Comparison of ENCODE assay signal across 8 mouse cellular contexts in the genomic region with DNA sequence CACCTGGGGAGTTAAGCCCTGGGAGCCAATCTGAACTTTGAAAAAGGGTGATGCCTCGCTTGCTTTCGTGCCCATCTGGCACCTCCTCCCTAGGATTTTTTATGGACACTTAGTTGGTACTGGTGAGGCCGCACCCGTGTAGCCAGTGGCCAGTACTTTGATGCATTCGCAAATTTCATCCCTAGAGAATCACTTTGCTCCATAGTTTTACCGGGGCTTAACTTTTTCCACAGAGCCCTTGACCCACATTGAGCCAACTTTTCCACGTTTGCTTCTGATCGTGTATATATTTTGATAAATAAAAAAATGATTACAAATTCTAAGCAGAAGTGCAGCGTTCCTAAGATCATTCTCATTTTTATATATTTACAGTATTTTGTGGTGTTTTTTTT. TPM values are rescaled to one million over a fixed set of nuclear protein-coding genes. Genes with fewer than 3 reads are reported as not detected.
DNase-seq lines count a peak whose midpoint lies in the region; ATAC-seq and TF ChIP-seq lines count a peak whose summit lies in the region.

No protein-coding gene starts in this region.

- peaks cover 7% of the 10 kb centered on the region; the same call in 1 of the 2 replicates for H3K27me3 ChIP-seq in kidney, embryonic 16.5 days (ENCODE audit: insufficient read depth, low read length)
- peaks cover 30% of the 10 kb centered on the region for H3K27me3 ChIP-seq in embryonic facial prominence, embryonic 10.5 days (replicated peaks; ENCODE audit: low read depth, poor library complexity, severe bottlenecking)
- H3K27me3 ChIP-seq in hindbrain, postnatal 0 days (ENCODE audit: insufficient read depth, low read length), result no peaks in the 10 kb centered on the region

- TF ChIP-seq CTCF in hindbrain, postnatal 0 days (IDR thresholded peaks at IDR 0.05; ENCODE audit: low read depth), result no peak

- peaks cover 5% of the 10 kb centered on the region; the same call in 1 of the 2 replicates for H3K4me1 ChIP-seq in kidney, embryonic 16.5 days (ENCODE audit: insufficient read depth, low read length)
- peaks cover 5% of the 10 kb centered on the region; the same call in 1 of the 2 replicates for H3K4me1 ChIP-seq in embryonic facial prominence, embryonic 10.5 days
- H3K4me1 ChIP-seq in hindbrain, postnatal 0 days (ENCODE audit: insufficient read depth, low read length), result no peaks in the 10 kb centered on the region

- H3K9me3 ChIP-seq in kidney, embryonic 16.5 days (ENCODE audit: low read length), result no peaks in the 10 kb centered on the region
- H3K9me3 ChIP-seq in embryonic facial prominence, embryonic 10.5 days, result no peaks in the 10 kb centered on the region
- no peaks in the 10 kb centered on the region for H3K9me3 ChIP-seq in hindbrain, postnatal 0 days (ENCODE audit: low read length)

- 24% methylated on average over 9 of the region's 9 CpGs for WGBS in kidney, embryonic 16.5 days
- WGBS in embryonic facial prominence, embryonic 10.5 days, result 15% methylated on average over 9 of the region's 9 CpGs
- WGBS in hindbrain, postnatal 0 days, result 38% methylated on average over 9 of the region's 9 CpGs

- H3K4me2 ChIP-seq in kidney, embryonic 16.5 days (replicated peaks; ENCODE audit: low read depth, low read length), result peak overlapping the region; percentile 47
- peak overlapping the region; percentile 60 for H3K4me2 ChIP-seq in hindbrain, postnatal 0 days (ENCODE audit: low read depth, low read length)

- peak overlapping the region; percentile 74 for H3K4me3 ChIP-seq in kidney, embryonic 16.5 days (ENCODE audit: low read length)
- H3K4me3 ChIP-seq in embryonic facial prominence, embryonic 10.5 days, result peak overlapping the region; percentile 73
- peak overlapping the region; percentile 59 for H3K4me3 ChIP-seq in hindbrain, postnatal 0 days (ENCODE audit: low read length)

- H3K27ac ChIP-seq in kidney, embryonic 16.5 days (ENCODE audit: low read length), result peak overlapping the region; percentile 85
- peak overlapping the region; percentile 90 for H3K27ac ChIP-seq in embryonic facial prominence, embryonic 10.5 days (replicated peaks)
- peak overlapping the region; percentile 85 for H3K27ac ChIP-seq in hindbrain, postnatal 0 days

- no peak for ATAC-seq in kidney, embryonic 16.5 days (ENCODE audit: low FRiP score, low TSS enrichment)
- ATAC-seq in hindbrain, postnatal 0 days, result no peak
- ATAC-seq in monocyte, adult 5-6 weeks (replicated peaks; ENCODE audit: insufficient number of reproducible peaks, low FRiP score, low TSS enrichment, poor library complexity, severe bottlenecking), result 0 out of 2 replicates have a peak, but pooled peaks have one; percentile 18
- no peak for ATAC-seq in activated CD4-positive, CD25-positive, alpha-beta regulatory T cell, adult 4 months

- DNase-seq in kidney, adult 11 months, result no peak
- DNase-seq in embryonic facial prominence, embryonic 10.5 days (ENCODE audit: low spot score), result no peak
- DNase-seq in hindbrain, postnatal 0 days (ENCODE audit: low spot score), result no peak
- no peak for DNase-seq in ovary, postnatal 10 days (ENCODE audit: low spot score)
- no peak for DNase-seq in kidney, adult 8-10 months

- no peaks in the 10 kb centered on the region; the same call in 1 of the 2 replicates for H3K36me3 ChIP-seq in kidney, embryonic 16.5 days (ENCODE audit: insufficient read depth, low read length)
- H3K36me3 ChIP-seq in embryonic facial prominence, embryonic 10.5 days (replicated peaks), result peaks cover 26% of the 10 kb centered on the region
- H3K36me3 ChIP-seq in hindbrain, postnatal 0 days (ENCODE audit: insufficient read depth, low read length), result no peaks in the 10 kb centered on the region

- peak overlapping the region; percentile 78 for H3K9ac ChIP-seq in kidney, embryonic 16.5 days (replicated peaks; ENCODE audit: low read length)
- H3K9ac ChIP-seq in hindbrain, postnatal 0 days (replicated peaks; ENCODE audit: low read length), result peak overlapping the region; percentile 66

RNA-seq across cellular contexts. Expression of a gene that starts 0.8 kb away (rescaled TPM):
- polyA plus RNA-seq in kidney, embryonic 16.5 days (2015; fragmentation: Nextera tagmentation; extraction: Ambion mirVana), result 125 and 136 TPM in 2 replicates
- 151 and 157 TPM in 2 replicates for polyA plus RNA-seq in embryonic facial prominence, embryonic 10.5 days (2016; fragmentation: Nextera tagmentation; extraction: Ambion mirVana)
- total RNA-seq in hindbrain, postnatal 0 days (2014; rRNA removed), result 62.1 and 74.5 TPM in 2 replicates
- polyA plus RNA-seq in hindbrain, postnatal 0 days (2015; fragmentation: Nextera tagmentation; extraction: Ambion mirVana), result 86.4 and 96.2 TPM in 2 replicates
- 21.6 to 33.1 TPM (median 26.9 TPM) in 3 replicates for total RNA-seq in monocyte, adult 5-6 weeks (2017)
- 10 to 100 TPM; 65.9 to 97.7 TPM for polyA plus RNA-seq in activated CD4-positive, CD25-positive, alpha-beta regulatory T cell, adult 4 months (2017; shearing (Covaris generic))

RNA-seq across cellular contexts. Expression of a gene that starts 41.6 kb away (rescaled TPM):
- polyA plus RNA-seq in kidney, embryonic 16.5 days (2015; fragmentation: Nextera tagmentation; extraction: Ambion mirVana), result 2.4 and 2.8 TPM in 2 replicates
- 6.6 and 6.8 TPM in 2 replicates for polyA plus RNA-seq in embryonic facial prominence, embryonic 10.5 days (2016; fragmentation: Nextera tagmentation; extraction: Ambion mirVana)
- 27.7 and 28.0 TPM in 2 replicates for total RNA-seq in hindbrain, postnatal 0 days (2014; rRNA removed)
- polyA plus RNA-seq in hindbrain, postnatal 0 days (2015; fragmentation: Nextera tagmentation; extraction: Ambion mirVana), result 72.4 and 76.4 TPM in 2 replicates
- not detected in 3 replicates for total RNA-seq in monocyte, adult 5-6 weeks (2017)
- not detected for polyA plus RNA-seq in activated CD4-positive, CD25-positive, alpha-beta regulatory T cell, adult 4 months (2017; shearing (Covaris generic))
